Mouse (Mus musculus) kidney, embryonic 16.5 days (tissue): Measurements from ENCODE around the gene Dda1. TPM values are rescaled to one million over a fixed set of nuclear protein-coding genes. Genes with fewer than 3 reads are reported as not detected.

Experiments used
- ATAC-seq: fragments of 200-750 bp; cut with Nextera tagmentation; 2 replicates; pipeline ENCODE4 v1.8.0; 2017; ENCODE audit warnings: moderate TSS enrichment; ENCODE audit not compliant: low FRiP score, low TSS enrichment
- H3K27ac ChIP-seq: fragments of 300-500 bp; sonication (generic); 2 replicates; pipeline ENCODE4 v1.5.1; 2014; ENCODE audit warnings: low read length
- H3K27me3 ChIP-seq: fragments of 300-500 bp; sonication (generic); 2 replicates; pipeline ENCODE4 v1.6.1; 2014; ENCODE audit warnings: low read length, control low read depth, mixed read lengths; ENCODE audit not compliant: insufficient read depth
- H3K36me3 ChIP-seq: fragments of 300-500 bp; sonication (generic); 2 replicates; pipeline ENCODE4 v1.6.1; 2014; ENCODE audit warnings: low read length, control low read depth, mixed read lengths; ENCODE audit not compliant: insufficient read depth
- H3K4me1 ChIP-seq: fragments of 300-500 bp; sonication (generic); 2 replicates; pipeline ENCODE4 v1.6.1; 2014; ENCODE audit warnings: low read length, control low read depth, mixed read lengths; ENCODE audit not compliant: insufficient read depth
- H3K4me2 ChIP-seq: fragments of 300-500 bp; sonication (generic); replicated peaks from 2 replicates; pipeline ENCODE4 v1.6.1; 2014; ENCODE audit warnings: low read depth, low read length
- H3K4me3 ChIP-seq: fragments of 300-500 bp; sonication (generic); 2 replicates; pipeline ENCODE4 v1.5.1; 2014; ENCODE audit warnings: mild to moderate bottlenecking, low read length
- H3K9ac ChIP-seq: fragments of 300-500 bp; sonication (generic); replicated peaks from 2 replicates; pipeline ENCODE4 v1.6.1; 2014; ENCODE audit warnings: low read length
- H3K9me3 ChIP-seq: fragments of 300-500 bp; sonication (generic); 2 replicates; pipeline ENCODE4 v1.6.1; 2016; ENCODE audit warnings: low read length, control low read depth
- WGBS: fragments of 180-500 bp; shearing (Covaris S2); extraction: QIAGEN DNeasy Blood & Tissue Kit; methylation state at CpG from one replicate; pipeline ENCODE4 v1.1.7; 2014; 5-methylcytosine and 5-hydroxymethylcytosine counted together
- polyA plus RNA-seq: library from polyadenylated mRNA; unstranded; fragments of >200 nt; fragmentation: Nextera tagmentation; extraction: Ambion mirVana; gene quantifications from 2 replicates; pipeline ENCODE4 v1.2.1, GENCODE M21; 2015

Dda1 gene
- polyA plus RNA-seq, 1 experiment from 2014 or later: 115 TPM

DNA sequence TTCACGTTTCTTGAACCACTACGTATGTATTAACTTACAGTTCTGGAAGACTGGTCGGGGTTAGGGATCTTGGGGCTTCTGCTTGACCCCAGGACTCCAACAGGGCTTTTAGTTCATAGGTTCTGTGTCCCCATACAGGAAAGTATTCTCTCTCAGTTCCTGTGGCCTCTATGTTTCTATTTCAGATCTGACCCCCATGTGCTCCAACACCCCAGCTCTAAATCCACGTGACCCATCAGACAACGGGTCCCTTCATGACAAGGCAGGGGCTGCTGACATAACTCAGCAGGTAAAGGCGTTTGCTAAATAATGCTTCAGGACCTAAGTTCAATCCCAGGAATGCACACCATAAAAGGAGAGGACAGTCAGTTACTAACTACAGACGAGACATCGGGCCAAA is 3.3 kb upstream of the Dda1 start:
- 75% methylated on average over 8 of the region's 8 CpGs for WGBS
- Histone ChIP-seq H3K4me3 (peak overlapping the region; percentile 82), H3K27me3 (no peaks in the 10 kb centered on the region), H3K9me3 (no peaks in the 10 kb centered on the region), H3K4me1 (peaks cover 35% of the 10 kb centered on the region), H3K36me3 (peaks cover 7% of the 10 kb centered on the region; the same call in 1 of the 2 replicates), H3K9ac (peak overlapping the region; percentile 69), H3K27ac (no peak overlapping the region), H3K4me2 (peak overlapping the region; percentile 83)
- ATAC-seq: no peak

GRCm38 (mm10) chr8:71466198-71466597 is 2.8 kb upstream of the Dda1 start:
- Histone ChIP-seq H3K9me3 (no peaks in the 10 kb centered on the region), H3K36me3 (peaks cover 5% of the 10 kb centered on the region; the same call in 1 of the 2 replicates), H3K9ac (no peak overlapping the region), H3K27me3 (no peaks in the 10 kb centered on the region), H3K4me3 (no peak overlapping the region), H3K4me2 (no peak overlapping the region), H3K4me1 (peaks cover 35% of the 10 kb centered on the region), H3K27ac (no peak overlapping the region)
- WGBS: 94% methylated on average over 5 of the region's 5 CpGs
- ATAC-seq: no peak

DNA sequence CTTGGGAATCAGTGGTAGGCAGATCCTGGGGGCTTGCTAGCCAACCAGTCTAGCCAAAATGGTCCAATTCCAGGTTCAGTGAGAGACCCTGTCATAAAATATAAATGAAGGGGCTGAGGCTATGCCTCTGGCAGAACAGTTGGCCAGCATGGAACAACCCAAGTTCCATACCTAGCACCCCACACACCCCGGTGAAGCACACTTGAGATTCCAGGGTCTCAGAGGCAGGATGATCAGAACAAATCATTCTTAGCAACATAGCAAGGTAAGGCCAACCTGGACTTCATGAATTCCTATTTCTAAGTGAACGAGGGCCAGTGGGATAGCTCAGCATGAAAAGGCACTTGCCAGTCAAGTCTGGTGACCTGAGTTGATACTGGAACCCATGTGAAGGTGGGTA is 1.8 kb upstream of the Dda1 start:
- H3K36me3 ChIP-seq: peaks cover 4% of the 10 kb centered on the region; the same call in 1 of the 2 replicates
- no peaks in the 10 kb centered on the region for H3K27me3 ChIP-seq
- H3K27ac ChIP-seq: no peak overlapping the region
- ATAC-seq: no peak
- H3K4me1 ChIP-seq: peaks cover 34% of the 10 kb centered on the region
- no peaks in the 10 kb centered on the region for H3K9me3 ChIP-seq
- H3K4me2 ChIP-seq: no peak overlapping the region
- no peak overlapping the region for H3K9ac ChIP-seq
- H3K4me3 ChIP-seq: no peak overlapping the region
- WGBS: 94% methylated on average over 2 of the region's 2 CpGs

DNA sequence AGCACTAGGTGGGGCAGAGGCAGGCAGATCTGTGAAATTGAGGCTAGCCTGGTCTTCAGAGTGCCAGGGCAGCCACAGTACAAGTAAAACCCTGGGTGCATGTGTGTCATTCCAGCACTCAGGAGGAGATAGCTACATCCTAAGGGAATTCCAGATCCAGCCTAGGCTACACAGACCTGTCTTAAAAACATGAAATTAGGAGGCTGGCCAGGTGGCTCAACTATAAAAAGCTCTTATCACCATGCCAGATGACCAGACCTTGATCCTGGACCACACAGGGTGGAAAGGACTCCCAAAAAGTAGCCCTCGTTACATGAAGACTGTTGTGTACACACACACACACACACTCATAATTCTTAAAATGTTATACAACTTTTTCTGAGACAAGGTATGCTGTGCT is 998 bp upstream of the Dda1 start:
- Histone ChIP-seq H3K4me3 (no peak overlapping the region), H3K9ac (no peak overlapping the region), H3K36me3 (peaks cover 10% of the 10 kb centered on the region; the same call in 1 of the 2 replicates), H3K4me1 (peaks cover 27% of the 10 kb centered on the region), H3K27me3 (no peaks in the 10 kb centered on the region), H3K4me2 (no peak overlapping the region), H3K27ac (no peak overlapping the region), H3K9me3 (no peaks in the 10 kb centered on the region)
- 96% methylated on average over 1 of the region's 1 CpGs for WGBS
- ATAC-seq: no peak

GRCm38 (mm10) chr8:71469411-71469810 is 412 bp downstream of the Dda1 start:
- peak; percentile 17 for ATAC-seq
- H3K9ac ChIP-seq: peak overlapping the region; percentile 79
- H3K4me3 ChIP-seq: peak overlapping the region; percentile 78
- H3K4me2 ChIP-seq: peak overlapping the region; percentile 84
- H3K27me3 ChIP-seq: no peaks in the 10 kb centered on the region
- H3K27ac ChIP-seq: no peak overlapping the region
- H3K4me1 ChIP-seq: peaks cover 19% of the 10 kb centered on the region
- peaks cover 18% of the 10 kb centered on the region for H3K36me3 ChIP-seq
- under 1% methylated on average over 22 of the region's 24 CpGs for WGBS
- no peaks in the 10 kb centered on the region for H3K9me3 ChIP-seq

GRCm38 (mm10) chr8:71470146-71470912 is 1.3 kb downstream of the Dda1 start:
- peaks cover 17% of the 10 kb centered on the region for H3K4me1 ChIP-seq
- H3K36me3 ChIP-seq: peaks cover 21% of the 10 kb centered on the region
- H3K9me3 ChIP-seq: no peaks in the 10 kb centered on the region
- peak overlapping the region; percentile 84 for H3K4me2 ChIP-seq
- 79% methylated on average over 3 of the region's 3 CpGs for WGBS
- H3K4me3 ChIP-seq: peak overlapping the region; percentile 78
- no peaks in the 10 kb centered on the region for H3K27me3 ChIP-seq
- H3K9ac ChIP-seq: peak overlapping the region; percentile 79
- no peak overlapping the region for H3K27ac ChIP-seq
- no peak for ATAC-seq

DNA sequence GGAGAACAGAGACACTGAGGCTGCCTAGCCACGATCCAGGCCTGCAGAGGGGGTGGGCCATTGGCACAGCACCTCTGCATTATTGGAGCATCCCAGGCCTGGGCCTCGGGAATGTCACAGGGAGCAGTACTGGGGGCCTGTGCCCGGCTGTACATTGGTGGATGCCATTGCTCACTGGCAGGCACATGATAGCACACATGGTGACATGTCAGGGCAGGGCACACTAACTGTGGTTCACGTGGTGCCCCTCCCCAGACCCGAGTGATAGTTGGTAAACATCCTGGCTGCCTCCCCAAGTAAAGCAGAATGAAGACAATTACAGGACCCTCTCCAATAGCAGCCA is 1.9 kb downstream of the Dda1 start:
- Histone ChIP-seq H3K9ac (no peak overlapping the region), H3K36me3 (peaks cover 21% of the 10 kb centered on the region), H3K4me2 (no peak overlapping the region), H3K27me3 (no peaks in the 10 kb centered on the region), H3K4me3 (no peak overlapping the region), H3K4me1 (peaks cover 15% of the 10 kb centered on the region), H3K27ac (no peak overlapping the region), H3K9me3 (no peaks in the 10 kb centered on the region)
- ATAC-seq: no peak
- WGBS: 84% methylated on average over 5 of the region's 5 CpGs

DNA sequence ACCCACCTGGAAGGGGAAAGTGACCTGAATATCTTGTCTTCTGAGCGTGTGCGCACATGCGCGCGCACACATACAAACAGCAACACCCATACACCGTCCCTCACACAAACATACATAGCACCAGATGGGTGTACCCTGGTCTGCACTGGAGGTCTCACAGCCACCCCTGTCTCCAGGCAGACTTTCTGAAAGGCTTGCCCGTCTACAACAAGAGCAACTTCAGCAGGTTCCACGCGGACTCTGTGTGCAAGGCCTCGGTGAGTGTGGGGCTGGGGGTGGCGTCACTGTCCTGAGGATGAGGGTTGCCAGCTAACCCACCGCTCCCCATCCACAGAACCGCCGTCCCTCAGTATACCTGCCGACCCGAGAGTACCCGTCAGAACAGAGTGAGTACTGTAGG is 2.9 kb downstream of the Dda1 start:
- Histone ChIP-seq H3K36me3 (peaks cover 21% of the 10 kb centered on the region), H3K9me3 (no peaks in the 10 kb centered on the region), H3K4me3 (no peak overlapping the region), H3K4me2 (no peak overlapping the region), H3K9ac (no peak overlapping the region), H3K4me1 (peaks cover 18% of the 10 kb centered on the region), H3K27ac (no peak overlapping the region), H3K27me3 (no peaks in the 10 kb centered on the region)
- no peak for ATAC-seq
- 96% methylated on average over 17 of the region's 17 CpGs for WGBS

- no peak overlapping the region for H3K9ac ChIP-seq
- no peak overlapping the region for H3K4me2 ChIP-seq
- H3K9me3 ChIP-seq: no peaks in the 10 kb centered on the region
- WGBS: 86% methylated on average over 8 of the region's 8 CpGs
- no peak overlapping the region for H3K4me3 ChIP-seq
- peaks cover 21% of the 10 kb centered on the region for H3K36me3 ChIP-seq
- peaks cover 25% of the 10 kb centered on the region for H3K4me1 ChIP-seq
- peaks cover 2% of the 10 kb centered on the region; the same call in 1 of the 2 replicates for H3K27me3 ChIP-seq
- H3K27ac ChIP-seq: no peak overlapping the region
- no peak for ATAC-seq
These were observed 3.8 kb downstream of the Dda1 start for GRCm38 (mm10) chr8:71472601-71473386.

GRCm38 (mm10) chr8:71474344-71474743 is 5.3 kb downstream of the Dda1 start:
- Histone ChIP-seq H3K9me3 (no peaks in the 10 kb centered on the region), H3K27me3 (peaks cover 2% of the 10 kb centered on the region; the same call in 1 of the 2 replicates), H3K4me1 (peaks cover 25% of the 10 kb centered on the region), H3K4me3 (no peak overlapping the region), H3K9ac (no peak overlapping the region), H3K36me3 (peaks cover 24% of the 10 kb centered on the region), H3K27ac (no peak overlapping the region), H3K4me2 (no peak overlapping the region)
- WGBS: 97% methylated on average over 18 of the region's 18 CpGs
- no peak for ATAC-seq
